Mouse (Mus musculus) hindbrain, embryonic 12.5 days (tissue): ENCODE measurements around the gene Chmp4b. TPM values are rescaled to one million over a fixed set of nuclear protein-coding genes. Genes with fewer than 3 reads are reported as not detected.

Experiments
- ATAC-seq: fragments of 200-750 bp; cut with Nextera tagmentation; 2 replicates; pipeline ENCODE4 v1.8.0; 2017; ENCODE audit warnings: moderate TSS enrichment; ENCODE audit not compliant: low FRiP score
- H3K27ac ChIP-seq: fragments of 300-500 bp; sonication (generic); 2 replicates; pipeline ENCODE4 v1.5.1; 2016; ENCODE audit warnings: mild to moderate bottlenecking
- H3K27me3 ChIP-seq: fragments of 300-500 bp; sonication (generic); 2 replicates; pipeline ENCODE4 v1.6.1; 2016; ENCODE audit warnings: mild to moderate bottlenecking
- H3K36me3 ChIP-seq: fragments of 300-500 bp; sonication (generic); 2 replicates; pipeline ENCODE4 v1.6.1; 2016; ENCODE audit warnings: mild to moderate bottlenecking
- H3K4me1 ChIP-seq: fragments of 300-500 bp; sonication (generic); 2 replicates; pipeline ENCODE4 v1.6.1; 2016
- H3K4me2 ChIP-seq: fragments of 300-500 bp; sonication (generic); replicated peaks from 2 replicates; pipeline ENCODE4 v1.6.1; 2016; ENCODE audit warnings: mild to moderate bottlenecking
- H3K4me3 ChIP-seq: fragments of 300-500 bp; sonication (generic); 2 replicates; pipeline ENCODE4 v1.5.1; 2016; ENCODE audit warnings: mild to moderate bottlenecking
- H3K9ac ChIP-seq: fragments of 300-500 bp; sonication (generic); 2 replicates; pipeline ENCODE4 v1.6.1; 2016; ENCODE audit warnings: mild to moderate bottlenecking, moderate library complexity
- H3K9me3 ChIP-seq: fragments of 300-500 bp; sonication (generic); replicated peaks from 2 replicates; pipeline ENCODE4 v1.6.1; 2016; ENCODE audit warnings: mild to moderate bottlenecking
- WGBS: fragments of 180-500 bp; shearing (Covaris S2); methylation state at CpG from one replicate; pipeline ENCODE4 v1.1.7; 2016; 5-methylcytosine and 5-hydroxymethylcytosine counted together
- polyA plus RNA-seq: library from polyadenylated mRNA; unstranded; fragments of >200 nt; fragmentation: Nextera tagmentation; extraction: Ambion mirVana; gene quantifications from 2 replicates; pipeline ENCODE4 v1.2.1, GENCODE M21; 2016

Chmp4b gene
- polyA plus RNA-seq, 1 experiment from 2014 or later, result 26.6 TPM

GRCm38 (mm10) chr2:154735986-154736385, 84.5 kb downstream of the Chmp4b start:
- no peaks in the 10 kb centered on the region for H3K9me3 ChIP-seq
- H3K27me3 ChIP-seq, result no peaks in the 10 kb centered on the region; the same call in 1 of the 2 replicates
- H3K9ac ChIP-seq, result no peak overlapping the region
- no peak for ATAC-seq
- no peak overlapping the region for H3K27ac ChIP-seq
- 82% methylated on average over 7 of the region's 7 CpGs for WGBS
- peaks cover 6% of the 10 kb centered on the region; the same call in 1 of the 2 replicates for H3K4me1 ChIP-seq
- no peaks in the 10 kb centered on the region for H3K36me3 ChIP-seq
- H3K4me2 ChIP-seq, result no peak overlapping the region
- H3K4me3 ChIP-seq, result no peak overlapping the region

GRCm38 (mm10) chr2:154738621-154739020, 87.1 kb downstream of the Chmp4b start:
- Histone ChIP-seq H3K36me3 (no peaks in the 10 kb centered on the region), H3K27me3 (no peaks in the 10 kb centered on the region; the same call in 1 of the 2 replicates), H3K4me1 (0 out of 2 replicates have a peak, but pooled peaks cover 3% of the 10 kb centered on the region), H3K4me3 (no peak overlapping the region), H3K27ac (no peak overlapping the region), H3K9ac (no peak overlapping the region), H3K9me3 (no peaks in the 10 kb centered on the region), H3K4me2 (no peak overlapping the region)
- ATAC-seq, result no peak
- 92% methylated on average over 5 of the region's 5 CpGs for WGBS

GRCm38 (mm10) chr2:154742911-154743819, 91.7 kb downstream of the Chmp4b start:
- H3K27me3 ChIP-seq, result no peaks in the 10 kb centered on the region; the same call in 1 of the 2 replicates
- H3K36me3 ChIP-seq, result no peaks in the 10 kb centered on the region
- 61% methylated on average over 10 of the region's 10 CpGs for WGBS
- no peaks in the 10 kb centered on the region for H3K9me3 ChIP-seq
- H3K4me3 ChIP-seq, result no peak overlapping the region
- H3K4me2 ChIP-seq, result no peak overlapping the region
- no peak for ATAC-seq
- no peak overlapping the region for H3K27ac ChIP-seq
- 0 out of 2 replicates have a peak, but pooled peaks cover 4% of the 10 kb centered on the region for H3K4me1 ChIP-seq
- H3K9ac ChIP-seq, result no peak overlapping the region

GRCm38 (mm10) chr2:154743915-154744314, 92.4 kb downstream of the Chmp4b start:
- H3K4me1 ChIP-seq, result peaks cover 8% of the 10 kb centered on the region
- WGBS, result 56% methylated on average over 4 of the region's 4 CpGs
- H3K27me3 ChIP-seq, result no peaks in the 10 kb centered on the region; the same call in 1 of the 2 replicates
- no peaks in the 10 kb centered on the region for H3K9me3 ChIP-seq
- no peak overlapping the region for H3K27ac ChIP-seq
- no peaks in the 10 kb centered on the region for H3K36me3 ChIP-seq
- H3K4me3 ChIP-seq, result no peak overlapping the region
- no peak for ATAC-seq
- no peak overlapping the region for H3K9ac ChIP-seq
- no peak overlapping the region for H3K4me2 ChIP-seq

Other genes with a start within 250 kb of the Chmp4b start
- gene Snta1, start 243.6 kb upstream of the Chmp4b start, polyA plus RNA-seq, result 8.9 and 9.7 TPM in 2 replicates
- gene Cbfa2t2, start 215.2 kb upstream of the Chmp4b start, polyA plus RNA-seq, result 68.0 and 77.3 TPM in 2 replicates
- 1.4 and 3.2 TPM in 2 replicates for gene 1700003F12Rik, start 104.6 kb upstream of the Chmp4b start, polyA plus RNA-seq
- 0.92 and 0.96 TPM in 2 replicates for gene Actl10, start 99.9 kb upstream of the Chmp4b start, polyA plus RNA-seq
- 11.6 and 12.3 TPM in 2 replicates for gene Necab3, start 92.8 kb upstream of the Chmp4b start, polyA plus RNA-seq
- 25.0 and 30.7 TPM in 2 replicates for gene E2f1, start 81.8 kb upstream of the Chmp4b start, polyA plus RNA-seq
- 14.1 and 14.3 TPM in 2 replicates for gene Pxmp4, start 48.0 kb upstream of the Chmp4b start, polyA plus RNA-seq
- gene Zfp341, start 38.4 kb upstream of the Chmp4b start, polyA plus RNA-seq, result 1.1 and 1.3 TPM in 2 replicates
- gene 4930519P11Rik, start 38.3 kb upstream of the Chmp4b start, polyA plus RNA-seq, result not detected in 2 replicates
- gene Gm14214, start 118.3 kb downstream of the Chmp4b start, polyA plus RNA-seq, result 0.36 TPM in 1 of 2 replicates, not detected in the other
- gene Raly, start 139.4 kb downstream of the Chmp4b start, polyA plus RNA-seq, result 34.1 and 37.7 TPM in 2 replicates
- gene a, start 139.7 kb downstream of the Chmp4b start, polyA plus RNA-seq, result 1.7 and 3.0 TPM in 2 replicates
- gene Eif2s2, start 241.2 kb downstream of the Chmp4b start, polyA plus RNA-seq, result 93.1 and 98.1 TPM in 2 replicates